Mouse (Mus musculus) gastrocnemius, postnatal 14 days (tissue): ENCODE results near the gene Astn2. TPM values are rescaled to one million over a fixed set of nuclear protein-coding genes. Genes with fewer than 3 reads are reported as not detected.

Experiments used
- DNase-seq: peaks from one replicate; pipeline ENCODE4 v3.0.0; 2021; ENCODE audit warnings: mixed read lengths
- intact Hi-C: fragments of 180-260 bp; cut with DNase I; formaldehyde crosslinking; loops from one replicate; pipeline ENCODE4 v1.15.1; 2025; ENCODE audit warnings: low total_unique reads
- total RNA-seq, 2 experiments: library from RNA; stranded (reverse); gene quantifications; 2 replicates each; pipeline ENCODE4 v1.2.3; 2021

The Astn2 gene
- total RNA-seq, 2 experiments from 2014 or later = 0.78 to 1.6 TPM

- intact Hi-C loops = no loop called here
- peak; percentile 62 for DNase-seq
Measured at GRCm38 (mm10) chr4:65508101-65508500, 896.3 kb downstream of the Astn2 start.

- intact Hi-C loops = no loop called here
Measured at GRCm38 (mm10) chr4:65506870-65507269, 897.5 kb downstream of the Astn2 start.

GRCm38 (mm10) chr4:65496463-65496834 is 908.0 kb downstream of the Astn2 start:
- intact Hi-C loops = loop anchor here (10.0 kb wide), 3 partner anchors 372 to 972 kb away; partner anchors contain the start of gene Pappa
- peak; percentile 89 for DNase-seq

More at GRCm38 (mm10) chr4:65506870-65507269, 897.5 kb downstream of the Astn2 start:
- DNase-seq = no peak

GRCm38 (mm10) chr4:65495705-65496462 is 908.5 kb downstream of the Astn2 start:
- no peak for DNase-seq
- intact Hi-C loops = loop anchor here (10.0 kb wide), 3 partner anchors 371 to 971 kb away; partner anchors contain the start of gene Pappa

GRCm38 (mm10) chr4:65491541-65491940 is 912.9 kb downstream of the Astn2 start:
- intact Hi-C loops = loop anchor here (10.0 kb wide), 3 partner anchors 367 to 967 kb away; partner anchors contain the start of gene Pappa
- no peak for DNase-seq

- no peak for DNase-seq
- intact Hi-C loops = loop anchor here (10.0 kb wide), 3 partner anchors 365 to 965 kb away; partner anchors contain the start of gene Pappa
Measured at GRCm38 (mm10) chr4:65489711-65490110, 914.7 kb downstream of the Astn2 start.

- intact Hi-C loops = no loop called here
- peak; percentile 63 for DNase-seq
Measured at GRCm38 (mm10) chr4:65481632-65482031, 922.8 kb downstream of the Astn2 start.

GRCm38 (mm10) chr4:65477106-65477505 is 927.3 kb downstream of the Astn2 start:
- DNase-seq = peak; percentile 72
- intact Hi-C loops = no loop called here

GRCm38 (mm10) chr4:65475925-65476560 is 928.4 kb downstream of the Astn2 start:
- intact Hi-C loops = no loop called here
- no peak for DNase-seq

- intact Hi-C loops = no loop called here
- DNase-seq = no peak
Measured at GRCm38 (mm10) chr4:65473141-65473540, 931.3 kb downstream of the Astn2 start.

- DNase-seq = no peak
- intact Hi-C loops = no loop called here
Measured at GRCm38 (mm10) chr4:65449171-65449570, 955.2 kb downstream of the Astn2 start.

GRCm38 (mm10) chr4:65441746-65442145 is 962.7 kb downstream of the Astn2 start:
- intact Hi-C loops = no loop called here
- no peak for DNase-seq

GRCm38 (mm10) chr4:65430804-65431203 is 973.6 kb downstream of the Astn2 start:
- intact Hi-C loops = no loop called here
- no peak for DNase-seq

GRCm38 (mm10) chr4:65427480-65427879 is 976.9 kb downstream of the Astn2 start:
- intact Hi-C loops = no loop called here
- no peak for DNase-seq

- no peak for DNase-seq
- intact Hi-C loops = no loop called here
Measured at GRCm38 (mm10) chr4:65426437-65426836, 978.0 kb downstream of the Astn2 start.

- no peak for DNase-seq
- intact Hi-C loops = no loop called here
Measured at GRCm38 (mm10) chr4:65423068-65423625, 981.3 kb downstream of the Astn2 start.

GRCm38 (mm10) chr4:65421272-65421671 is 983.1 kb downstream of the Astn2 start:
- intact Hi-C loops = no loop called here
- DNase-seq = no peak

- DNase-seq = peak; percentile 14
- intact Hi-C loops = no loop called here
Measured at GRCm38 (mm10) chr4:65420511-65420931, 983.9 kb downstream of the Astn2 start.

- intact Hi-C loops = no loop called here
Measured at GRCm38 (mm10) chr4:65415507-65415906, 988.9 kb downstream of the Astn2 start.

GRCm38 (mm10) chr4:65402836-65403634 is 1001.4 kb downstream of the Astn2 start:
- no peak for DNase-seq
- intact Hi-C loops = no loop called here

More at GRCm38 (mm10) chr4:65415507-65415906, 988.9 kb downstream of the Astn2 start:
- no peak for DNase-seq
